Mouse (Mus musculus): ENCODE data around the gene Rd3l. TPM values are rescaled to one million over a fixed set of nuclear protein-coding genes. Genes with fewer than 3 reads are reported as not detected.

Gene Rd3l
- total RNA-seq (2014; fragmentation: Nextera tagmentation) (not detected in 2 replicates), total RNA-seq (2017) (0.12 and 0.16 TPM in 2 replicates), polyA plus RNA-seq (2012) (not detected in 2 replicates)

DNA sequence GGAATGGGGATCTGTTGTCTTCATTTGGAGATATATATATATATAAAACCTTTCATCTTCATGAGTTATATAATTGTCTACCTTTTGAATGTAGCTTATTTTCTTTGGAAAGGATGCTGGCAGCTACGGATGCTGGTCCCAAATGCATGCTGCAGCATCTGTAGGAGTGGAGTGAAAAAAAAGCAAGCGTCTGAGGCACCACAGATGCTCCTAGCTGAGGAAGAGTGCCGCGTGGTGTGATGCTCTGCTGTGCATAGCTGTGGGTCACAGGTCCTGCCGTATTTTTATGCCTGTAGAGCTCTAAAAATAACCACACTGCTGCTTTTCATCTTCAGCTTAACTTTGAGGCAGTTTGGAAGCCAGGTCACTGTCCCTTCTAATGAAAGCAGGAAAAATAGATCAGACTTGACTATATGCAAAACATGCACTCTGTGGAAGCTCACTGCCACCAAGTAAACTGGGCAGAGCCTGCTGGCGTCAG lies at the start of gene Rd3l:
TSS of gene Rd3l (minus strand) at position 431 of the 481 bp plus-strand sequence.
- DNase-seq (ENCODE audit: low spot score) (no peak), ATAC-seq (ENCODE audit: extremely low read depth, insufficient number of reproducible peaks, low FRiP score, poor library complexity, severe bottlenecking) (no peak)
- H3K36me3 ChIP-seq (replicated peaks) = no peaks in the 10 kb centered on the region
- TF ChIP-seq GATA1 (IDR thresholded peaks at IDR 0.05; ENCODE audit: borderline replicate concordance, low read length) (no peak), GATA2 (IDR thresholded peaks at IDR 0.05; ENCODE audit: borderline replicate concordance, low read depth, low read length) (no peak), CTCF (IDR thresholded peaks at IDR 0.05; ENCODE audit: low read depth, low read length) (no peak), TAL1 (conservative IDR thresholded peaks at IDR 0.05; ENCODE audit: low read depth, low read length) (no peak), POLR2AphosphoS5 (IDR thresholded peaks at IDR 0.05; ENCODE audit: insufficient replicate concordance, low read depth, low read length) (no peak)
- H3K27me3 ChIP-seq (ENCODE audit: insufficient read depth, low read length) = peaks cover 46% of the 10 kb centered on the region
- no peaks in the 10 kb centered on the region for H3K9me3 ChIP-seq (replicated peaks)
- H3K4me3 ChIP-seq (ENCODE audit: low read depth, low read length) = no peak within 1 kb of the TSS
- peaks cover 25% of the 10 kb centered on the region for H3K4me1 ChIP-seq (ENCODE audit: insufficient read depth, low read depth, low read length)

DNA sequence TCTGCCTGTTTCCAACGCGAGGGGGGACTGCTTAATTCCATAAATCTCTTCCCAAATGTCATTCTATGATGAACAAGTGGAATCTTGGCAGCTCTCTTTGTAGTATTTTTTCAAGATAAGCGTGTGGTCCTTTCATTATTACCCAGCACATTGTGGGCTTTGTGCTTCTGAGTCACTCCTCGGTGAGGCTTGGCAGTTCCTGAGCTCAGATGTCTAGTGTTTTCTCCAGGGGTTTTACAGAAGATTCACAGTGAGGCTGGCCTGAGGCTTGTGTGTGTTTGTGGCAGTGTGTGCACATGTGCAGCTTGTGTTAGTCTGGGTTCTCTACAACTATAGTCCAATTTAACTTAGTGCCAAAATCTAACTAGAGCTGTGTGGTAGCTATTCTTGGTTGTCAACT lies 46.3 kb upstream of the Rd3l start:
- peaks cover 4% of the 10 kb centered on the region; the same call in 1 of the 2 replicates for H3K27me3 ChIP-seq (ENCODE audit: insufficient read depth, low read length)
- ATAC-seq (ENCODE audit: extremely low read depth, insufficient number of reproducible peaks, low FRiP score, poor library complexity, severe bottlenecking) = no peak
- no peak for DNase-seq (ENCODE audit: low spot score)
- H3K4me1 ChIP-seq (ENCODE audit: insufficient read depth, low read depth, low read length) = no peaks in the 10 kb centered on the region
- peaks cover 30% of the 10 kb centered on the region for H3K9me3 ChIP-seq (replicated peaks)
- TF ChIP-seq GATA1 (IDR thresholded peaks at IDR 0.05; ENCODE audit: borderline replicate concordance, low read length) = no peak
- no peak for TF ChIP-seq POLR2AphosphoS5 (IDR thresholded peaks at IDR 0.05; ENCODE audit: insufficient replicate concordance, low read depth, low read length)
- TF ChIP-seq CTCF (IDR thresholded peaks at IDR 0.05; ENCODE audit: low read depth, low read length) = no peak
- no peak for TF ChIP-seq GATA2 (IDR thresholded peaks at IDR 0.05; ENCODE audit: borderline replicate concordance, low read depth, low read length)
- TF ChIP-seq TAL1 (conservative IDR thresholded peaks at IDR 0.05; ENCODE audit: low read depth, low read length) = no peak
- H3K36me3 ChIP-seq (replicated peaks) = no peaks in the 10 kb centered on the region
- H3K4me3 ChIP-seq (ENCODE audit: low read depth, low read length) = no peak overlapping the region

DNA sequence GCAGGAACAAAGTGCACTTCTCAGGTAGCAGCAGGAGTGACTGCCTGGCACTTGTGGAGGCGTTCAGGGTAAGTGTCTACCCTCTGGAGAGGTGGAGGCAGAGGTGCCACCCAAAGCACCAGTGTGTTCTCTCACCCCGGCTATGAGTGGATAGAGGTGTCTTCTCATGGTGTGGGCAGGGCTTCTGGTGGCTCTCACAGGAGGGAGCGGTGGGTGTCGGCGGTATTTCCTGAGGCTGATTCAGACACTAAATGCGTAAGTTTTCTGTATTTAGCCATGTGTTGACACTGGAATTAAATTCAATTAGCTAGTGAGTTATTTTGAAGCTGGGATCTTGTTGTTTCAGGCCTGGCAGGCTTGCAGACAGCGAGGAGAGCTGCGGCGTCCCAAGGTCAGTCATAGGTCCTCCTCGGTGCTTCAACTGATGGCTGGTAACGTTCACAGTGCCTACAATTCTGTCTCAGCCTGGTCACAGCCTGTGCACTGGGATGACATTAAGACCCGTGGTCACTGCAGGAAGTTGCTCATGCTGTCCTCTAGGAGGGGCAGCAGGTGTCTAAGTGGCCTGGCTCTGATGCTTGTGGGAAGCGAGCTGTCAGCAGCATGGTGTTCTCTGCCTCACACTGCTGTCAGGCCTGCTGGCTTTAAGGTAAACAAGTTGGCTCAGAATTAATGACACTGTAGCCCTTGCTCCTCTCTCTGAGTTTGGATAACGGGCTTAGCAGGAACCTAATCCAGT lies 45.0 kb upstream of the Rd3l start:
- DNase-seq (ENCODE audit: low spot score) (no peak), ATAC-seq (ENCODE audit: extremely low read depth, insufficient number of reproducible peaks, low FRiP score, poor library complexity, severe bottlenecking) (no peak)
- Histone ChIP-seq H3K4me3 (ENCODE audit: low read depth, low read length) (no peak overlapping the region), H3K27me3 (ENCODE audit: insufficient read depth, low read length) (peaks cover 4% of the 10 kb centered on the region; the same call in 1 of the 2 replicates), H3K4me1 (ENCODE audit: insufficient read depth, low read depth, low read length) (no peaks in the 10 kb centered on the region), H3K9me3 (replicated peaks) (peaks cover 39% of the 10 kb centered on the region), H3K36me3 (replicated peaks) (no peaks in the 10 kb centered on the region)
- TF ChIP-seq GATA2 (IDR thresholded peaks at IDR 0.05; ENCODE audit: borderline replicate concordance, low read depth, low read length) (no peak), POLR2AphosphoS5 (IDR thresholded peaks at IDR 0.05; ENCODE audit: insufficient replicate concordance, low read depth, low read length) (no peak), TAL1 (conservative IDR thresholded peaks at IDR 0.05; ENCODE audit: low read depth, low read length) (no peak), CTCF (IDR thresholded peaks at IDR 0.05; ENCODE audit: low read depth, low read length) (no peak), GATA1 (IDR thresholded peaks at IDR 0.05; ENCODE audit: borderline replicate concordance, low read length) (no peak)

DNA sequence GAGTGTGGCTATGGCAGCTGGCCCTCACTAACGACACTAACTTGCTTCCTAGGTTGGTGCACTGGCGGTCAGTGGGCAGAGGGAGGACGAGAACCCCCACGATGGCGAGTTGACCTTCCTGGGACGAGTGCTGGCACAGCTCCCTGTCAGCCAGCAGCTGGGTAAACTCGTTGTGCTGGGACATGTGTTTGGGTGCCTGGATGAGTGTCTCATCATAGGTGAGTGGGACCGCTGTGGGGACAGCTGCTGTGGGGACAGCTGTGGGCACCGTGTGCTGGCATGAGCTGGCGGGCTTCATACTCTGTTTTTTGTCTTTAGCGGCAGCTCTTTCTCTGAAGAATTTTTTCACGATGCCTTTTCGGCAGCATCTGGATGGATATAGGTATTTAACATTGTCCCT lies 44.3 kb upstream of the Rd3l start:
- no peaks in the 10 kb centered on the region for H3K36me3 ChIP-seq (replicated peaks)
- TF ChIP-seq GATA2 (IDR thresholded peaks at IDR 0.05; ENCODE audit: borderline replicate concordance, low read depth, low read length) = no peak
- no peak for TF ChIP-seq TAL1 (conservative IDR thresholded peaks at IDR 0.05; ENCODE audit: low read depth, low read length)
- TF ChIP-seq GATA1 (IDR thresholded peaks at IDR 0.05; ENCODE audit: borderline replicate concordance, low read length) = no peak
- no peak for TF ChIP-seq POLR2AphosphoS5 (IDR thresholded peaks at IDR 0.05; ENCODE audit: insufficient replicate concordance, low read depth, low read length)
- TF ChIP-seq CTCF (IDR thresholded peaks at IDR 0.05; ENCODE audit: low read depth, low read length) = no peak
- no peaks in the 10 kb centered on the region for H3K4me1 ChIP-seq (ENCODE audit: insufficient read depth, low read depth, low read length)
- H3K27me3 ChIP-seq (ENCODE audit: insufficient read depth, low read length) = peaks cover 4% of the 10 kb centered on the region; the same call in 1 of the 2 replicates
- H3K9me3 ChIP-seq (replicated peaks) = peaks cover 42% of the 10 kb centered on the region
- ATAC-seq (ENCODE audit: extremely low read depth, insufficient number of reproducible peaks, low FRiP score, poor library complexity, severe bottlenecking) (no peak), DNase-seq (ENCODE audit: low spot score) (no peak)
- no peak overlapping the region for H3K4me3 ChIP-seq (ENCODE audit: low read depth, low read length)

DNA sequence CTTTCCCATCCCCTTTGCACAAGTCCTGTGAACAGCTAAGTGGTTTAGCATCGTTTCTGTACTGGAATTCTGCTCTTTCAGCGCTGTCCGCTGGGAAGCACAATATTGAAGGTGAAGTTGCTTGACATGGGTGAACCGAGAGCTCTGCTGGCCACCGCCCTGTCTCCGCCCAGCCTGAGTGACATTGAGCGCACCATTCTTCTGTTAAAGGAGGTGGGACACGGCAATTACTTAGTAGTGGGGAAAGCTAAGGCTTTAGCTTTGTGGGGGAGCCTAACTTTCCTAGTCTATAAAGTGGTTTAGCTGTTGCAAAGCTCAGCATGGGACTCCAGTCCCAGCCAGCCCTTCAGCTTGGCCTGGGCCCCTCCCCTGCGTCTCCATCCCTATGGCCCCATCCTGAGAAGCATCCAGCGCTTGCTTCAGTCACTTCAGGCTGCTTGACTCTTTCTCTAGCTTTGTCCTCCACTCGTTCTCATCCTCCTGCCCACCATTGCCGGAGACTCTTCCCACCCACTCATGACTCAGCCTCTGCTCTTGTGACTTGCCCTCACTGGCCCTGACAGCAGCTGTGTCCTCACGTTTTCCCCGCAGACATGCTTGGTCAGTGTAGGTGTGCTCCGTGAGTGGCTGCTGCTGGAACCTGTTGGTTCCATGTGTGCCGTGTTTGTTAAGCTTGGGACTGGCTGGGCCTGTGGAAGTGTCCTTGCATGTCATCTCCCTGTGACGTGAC lies 43.6 kb upstream of the Rd3l start:
- Histone ChIP-seq H3K9me3 (replicated peaks) (peaks cover 48% of the 10 kb centered on the region), H3K27me3 (ENCODE audit: insufficient read depth, low read length) (peaks cover 4% of the 10 kb centered on the region; the same call in 1 of the 2 replicates), H3K4me3 (ENCODE audit: low read depth, low read length) (no peak overlapping the region), H3K36me3 (replicated peaks) (no peaks in the 10 kb centered on the region), H3K4me1 (ENCODE audit: insufficient read depth, low read depth, low read length) (no peaks in the 10 kb centered on the region)
- ATAC-seq (ENCODE audit: extremely low read depth, insufficient number of reproducible peaks, low FRiP score, poor library complexity, severe bottlenecking) (no peak), DNase-seq (ENCODE audit: low spot score) (no peak)
- TF ChIP-seq CTCF (IDR thresholded peaks at IDR 0.05; ENCODE audit: low read depth, low read length) = no peak
- no peak for TF ChIP-seq GATA2 (IDR thresholded peaks at IDR 0.05; ENCODE audit: borderline replicate concordance, low read depth, low read length)
- TF ChIP-seq GATA1 (IDR thresholded peaks at IDR 0.05; ENCODE audit: borderline replicate concordance, low read length) = no peak
- TF ChIP-seq TAL1 (conservative IDR thresholded peaks at IDR 0.05; ENCODE audit: low read depth, low read length) = no peak
- TF ChIP-seq POLR2AphosphoS5 (IDR thresholded peaks at IDR 0.05; ENCODE audit: insufficient replicate concordance, low read depth, low read length) = no peak

DNA sequence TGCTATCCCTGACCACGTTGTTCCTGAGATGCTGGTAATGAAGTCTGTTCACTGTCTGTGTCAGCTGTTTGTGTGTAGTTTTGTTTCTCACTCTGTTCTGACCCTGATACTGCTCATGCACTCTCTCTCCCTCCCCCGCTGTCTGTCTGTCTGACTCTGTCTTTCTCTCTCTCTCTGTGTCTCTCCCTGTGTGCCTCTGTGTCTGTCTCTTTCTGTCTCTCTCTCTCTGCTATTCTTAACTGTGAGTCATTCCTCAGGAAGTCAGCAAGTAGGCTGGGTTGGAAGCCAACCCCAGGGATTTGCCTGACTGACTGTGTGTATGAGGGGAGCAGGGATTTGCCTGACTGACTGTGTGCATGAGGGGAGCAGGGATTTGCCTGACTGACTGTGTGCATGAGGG lies 42.2 kb upstream of the Rd3l start:
- Histone ChIP-seq H3K36me3 (replicated peaks) (no peaks in the 10 kb centered on the region), H3K4me3 (ENCODE audit: low read depth, low read length) (no peak overlapping the region), H3K27me3 (ENCODE audit: insufficient read depth, low read length) (peaks cover 4% of the 10 kb centered on the region; the same call in 1 of the 2 replicates), H3K4me1 (ENCODE audit: insufficient read depth, low read depth, low read length) (no peaks in the 10 kb centered on the region), H3K9me3 (replicated peaks) (peaks cover 52% of the 10 kb centered on the region)
- DNase-seq (ENCODE audit: low spot score) (no peak), ATAC-seq (ENCODE audit: extremely low read depth, insufficient number of reproducible peaks, low FRiP score, poor library complexity, severe bottlenecking) (no peak)
- no peak for TF ChIP-seq TAL1 (conservative IDR thresholded peaks at IDR 0.05; ENCODE audit: low read depth, low read length)
- TF ChIP-seq CTCF (IDR thresholded peaks at IDR 0.05; ENCODE audit: low read depth, low read length) = no peak
- no peak for TF ChIP-seq GATA2 (IDR thresholded peaks at IDR 0.05; ENCODE audit: borderline replicate concordance, low read depth, low read length)
- TF ChIP-seq GATA1 (IDR thresholded peaks at IDR 0.05; ENCODE audit: borderline replicate concordance, low read length) = no peak
- no peak for TF ChIP-seq POLR2AphosphoS5 (IDR thresholded peaks at IDR 0.05; ENCODE audit: insufficient replicate concordance, low read depth, low read length)

Data from G1E (cell line).